In the genomic region with DNA sequence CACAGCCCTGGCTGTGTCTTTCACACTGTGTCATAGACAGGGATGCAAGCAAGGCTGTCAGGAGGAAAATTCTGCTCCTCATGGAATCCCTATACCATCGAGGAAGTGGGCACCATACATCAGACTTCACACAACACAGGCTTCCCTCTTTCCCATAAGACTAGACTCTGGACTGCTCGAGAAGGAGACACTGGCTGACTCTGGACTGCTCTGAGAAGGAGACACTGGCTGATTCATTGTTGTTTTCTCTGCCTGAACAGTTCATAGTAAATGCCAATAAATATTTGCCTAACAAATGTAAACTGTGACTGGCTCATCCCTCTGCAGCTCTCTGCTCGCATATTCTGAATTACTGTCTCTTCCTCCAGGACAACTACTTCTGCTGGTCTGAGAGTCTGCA, we compare ENCODE assay signal across 23 mouse cellular contexts.
"Had no signal": no experiment of that assay in that cellular context is flagged by ENCODE, and none has a peak within 500 bp of the region (broad histone marks: within the 10 kb centered on the region; RNA-seq: fewer than 3 reads in every experiment).

No protein-coding gene starts in this region.

- H3K9ac ChIP-seq: limb, embryonic 13.5 days; liver, embryonic 12.5 days; liver, embryonic 15.5 days; neural tube, embryonic 12.5 days; neural tube, embryonic 15.5 days had no signal

- DNase-seq: kidney, adult 2 months; kidney, postnatal 25 days; layer of hippocampus, adult 9-11 months; liver; lung, adult 18-20 months; lung, postnatal 36 days; midbrain, embryonic 14.5 days; right cerebral cortex, adult 18-20 months; right cerebral cortex, postnatal 14 days; right cerebral cortex, postnatal 4 days; thymus, adult 18-20 months; thymus, postnatal 36 days had no signal

- H3K27ac ChIP-seq: kidney, postnatal 0 days; layer of hippocampus, adult 2 months; limb, embryonic 10.5 days; limb, embryonic 13.5 days; liver, embryonic 12.5 days; liver, embryonic 15.5 days; neural tube, embryonic 12.5 days; neural tube, embryonic 15.5 days had no signal

- H3K4me1 ChIP-seq: limb, embryonic 13.5 days; liver, embryonic 12.5 days; liver, embryonic 15.5 days; megakaryocyte, embryonic 14.5 days; neural tube, embryonic 12.5 days; neural tube, embryonic 15.5 days had no signal

- ATAC-seq: inflammation-experienced regulatory T-cells, adult 6 months; liver, embryonic 12.5 days had no signal

- H3K4me2 ChIP-seq: limb, embryonic 13.5 days; liver, embryonic 12.5 days; liver, embryonic 15.5 days; midbrain, embryonic 11.5 days; neural tube, embryonic 12.5 days; neural tube, embryonic 15.5 days had no signal

- H3K9me3 ChIP-seq: limb, embryonic 10.5 days; limb, embryonic 13.5 days; liver, embryonic 12.5 days; liver, embryonic 15.5 days; megakaryocyte, embryonic 14.5 days; neural tube, embryonic 12.5 days; neural tube, embryonic 15.5 days had no signal

- H3K4me3 ChIP-seq: layer of hippocampus, adult 2 months; limb, embryonic 10.5 days; limb, embryonic 13.5 days; liver, embryonic 12.5 days; liver, embryonic 15.5 days; megakaryocyte, embryonic 14.5 days; neural tube, embryonic 12.5 days; neural tube, embryonic 15.5 days had no signal

- H3K36me3 ChIP-seq: limb, embryonic 10.5 days; limb, embryonic 13.5 days; liver, embryonic 12.5 days; liver, embryonic 15.5 days; neural tube, embryonic 12.5 days; neural tube, embryonic 15.5 days had no signal

- H3K27me3 ChIP-seq: limb, embryonic 13.5 days; liver, embryonic 12.5 days; liver, embryonic 15.5 days; megakaryocyte, embryonic 14.5 days; neural tube, embryonic 12.5 days; neural tube, embryonic 15.5 days had no signal
